Mouse (Mus musculus): ENCODE measurements at regions not wholly inside any gene's neighbourhood (a gene's known extent, or its start where the extent isn't known, plus 50 kb on each side); places are given as distances from the start of the nearest gene placed in this dataset.

DNA sequence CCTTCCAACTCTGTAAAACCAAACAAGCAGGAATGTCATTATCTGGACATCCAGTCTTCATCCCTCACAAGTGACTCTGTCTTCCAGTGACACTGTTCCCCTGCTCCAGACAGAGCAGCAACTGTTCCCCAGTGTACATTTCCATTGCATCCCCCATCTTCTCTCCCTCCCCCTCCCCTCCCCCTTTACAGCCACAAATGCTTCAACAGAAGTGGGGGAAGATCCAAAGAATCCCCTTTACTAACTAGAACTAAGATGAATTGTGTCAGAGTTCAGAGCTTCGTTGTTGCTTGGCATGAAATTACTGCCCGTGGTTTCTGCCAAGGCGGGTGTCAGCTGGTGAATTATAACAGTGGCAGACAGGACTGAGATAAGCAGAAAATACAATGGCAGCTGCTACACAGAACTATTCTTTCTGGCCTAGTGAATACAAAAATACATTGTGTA, 673.7 kb upstream of the Marcks start:
- TF ChIP-seq GATA1 (IDR thresholded peaks at IDR 0.05; ENCODE audit: borderline replicate concordance, low read length), result no peak
- no peak for TF ChIP-seq FLI1 (IDR thresholded peaks at IDR 0.05; ENCODE audit: low read length)
